Mouse (Mus musculus): ENCODE measurements around the gene Ctu2. TPM values are rescaled to one million over a fixed set of nuclear protein-coding genes. Genes with fewer than 3 reads are reported as not detected.
A peak's percentile ranks its signal among the peaks of the same experiment; 100 is the strongest.

The Ctu2 gene
- polyA plus RNA-seq, 1 experiment from 2014 or later = 56.2 TPM

DNA sequence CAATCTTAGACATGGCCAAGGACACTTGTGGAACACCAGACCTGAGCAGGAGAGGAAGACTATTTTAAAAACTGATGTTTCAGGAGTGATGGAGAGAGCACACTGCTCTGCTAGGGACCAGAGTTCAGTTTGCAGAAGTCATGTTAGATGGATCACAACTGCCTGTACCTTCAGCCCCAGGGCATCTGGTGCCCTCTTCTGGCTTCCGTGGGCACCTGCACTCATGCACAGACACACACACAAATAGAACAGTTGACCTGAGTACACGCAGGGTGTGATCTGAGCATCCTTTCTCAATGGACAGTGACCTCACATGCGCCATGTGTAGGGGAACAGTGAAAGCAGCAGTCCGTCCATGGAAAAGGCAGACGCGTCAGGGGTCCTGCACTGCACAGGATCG, 7.9 kb downstream of the Ctu2 start:
- no peak overlapping the region for H3K9ac ChIP-seq
- H3K4me2 ChIP-seq = no peak overlapping the region
- no peak overlapping the region for H3K4me3 ChIP-seq (ENCODE audit: low read depth, low read length)
- no peak for ATAC-seq (ENCODE audit: insufficient read depth)
- H3K9me3 ChIP-seq (ENCODE audit: low read depth, low read length) = no peaks in the 10 kb centered on the region
- 96% methylated on average over 7 of the region's 7 CpGs for WGBS
- no peaks in the 10 kb centered on the region for H3K4me1 ChIP-seq (ENCODE audit: insufficient read depth)
- H3K36me3 ChIP-seq (ENCODE audit: insufficient read depth) = peaks cover 97% of the 10 kb centered on the region
- DNase-seq = no peak
- TF ChIP-seq CTCF (IDR thresholded peaks at IDR 0.05; ENCODE audit: low read depth) = peak; percentile 27; the same call in 1 of the 2 replicates
- H3K27me3 ChIP-seq (ENCODE audit: insufficient read depth, low read length) = no peaks in the 10 kb centered on the region
- H3K27ac ChIP-seq (ENCODE audit: low read depth) = no peak overlapping the region

GRCm38 (mm10) chr8:122484831-122485230, 8.9 kb downstream of the Ctu2 start:
- no peak for DNase-seq
- Histone ChIP-seq H3K4me2 (no peak overlapping the region), H3K27ac (ENCODE audit: low read depth) (no peak overlapping the region), H3K9me3 (ENCODE audit: low read depth, low read length) (no peaks in the 10 kb centered on the region), H3K9ac (no peak overlapping the region), H3K4me3 (ENCODE audit: low read depth, low read length) (no peak overlapping the region), H3K4me1 (ENCODE audit: insufficient read depth) (no peaks in the 10 kb centered on the region), H3K36me3 (ENCODE audit: insufficient read depth) (peaks cover 96% of the 10 kb centered on the region), H3K27me3 (ENCODE audit: insufficient read depth, low read length) (no peaks in the 10 kb centered on the region)
- ATAC-seq (ENCODE audit: insufficient read depth) = no peak
- WGBS = 80% methylated on average over 12 of the region's 12 CpGs
- TF ChIP-seq CTCF (IDR thresholded peaks at IDR 0.05; ENCODE audit: low read depth) = no peak

DNA sequence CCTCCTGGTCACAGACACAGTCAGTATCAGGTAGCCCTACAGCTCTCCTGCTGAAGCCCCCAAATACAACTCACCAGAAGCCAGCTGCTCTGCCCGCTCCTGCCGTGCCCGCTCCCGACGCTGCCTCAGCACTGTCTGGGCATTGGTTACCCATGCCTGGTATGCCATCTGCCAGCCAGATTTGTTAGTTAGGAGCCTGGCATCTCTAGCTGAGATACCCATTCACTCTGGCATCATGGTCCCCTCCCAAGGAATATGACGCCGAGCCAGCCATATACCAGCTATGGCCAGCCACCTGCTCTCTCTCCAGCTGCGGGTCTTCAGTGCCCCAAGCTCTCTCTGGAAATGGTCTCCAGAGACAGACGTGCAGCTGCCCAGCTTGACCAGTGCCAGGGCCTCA, 12.4 kb downstream of the Ctu2 start:
- DNase-seq (no peak), ATAC-seq (ENCODE audit: insufficient read depth) (no peak)
- Histone ChIP-seq H3K4me3 (ENCODE audit: low read depth, low read length) (no peak overlapping the region), H3K27me3 (ENCODE audit: insufficient read depth, low read length) (no peaks in the 10 kb centered on the region), H3K27ac (ENCODE audit: low read depth) (no peak overlapping the region), H3K4me2 (no peak overlapping the region), H3K9ac (no peak overlapping the region), H3K9me3 (ENCODE audit: low read depth, low read length) (no peaks in the 10 kb centered on the region), H3K36me3 (ENCODE audit: insufficient read depth) (peaks cover 98% of the 10 kb centered on the region), H3K4me1 (ENCODE audit: insufficient read depth) (no peaks in the 10 kb centered on the region)
- TF ChIP-seq CTCF (IDR thresholded peaks at IDR 0.05; ENCODE audit: low read depth) = no peak
- 93% methylated on average over 9 of the region's 9 CpGs for WGBS

GRCm38 (mm10) chr8:122497016-122497734, 21.2 kb downstream of the Ctu2 start:
- no peak overlapping the region for H3K4me2 ChIP-seq
- WGBS = 79% methylated on average over 12 of the region's 12 CpGs
- no peaks in the 10 kb centered on the region for H3K27me3 ChIP-seq (ENCODE audit: insufficient read depth, low read length)
- no peaks in the 10 kb centered on the region for H3K9me3 ChIP-seq (ENCODE audit: low read depth, low read length)
- TF ChIP-seq CTCF (IDR thresholded peaks at IDR 0.05; ENCODE audit: low read depth) = no peak
- H3K4me3 ChIP-seq (ENCODE audit: low read depth, low read length) = no peak overlapping the region
- peak overlapping the region; percentile 33; the same call in 1 of the 2 replicates for H3K27ac ChIP-seq (ENCODE audit: low read depth)
- DNase-seq (peak; percentile 35), ATAC-seq (ENCODE audit: insufficient read depth) (no peak; the same call in 1 of the 2 replicates)
- H3K9ac ChIP-seq = no peak overlapping the region
- peaks cover 92% of the 10 kb centered on the region for H3K36me3 ChIP-seq (ENCODE audit: insufficient read depth)
- H3K4me1 ChIP-seq (ENCODE audit: insufficient read depth) = no peaks in the 10 kb centered on the region

DNA sequence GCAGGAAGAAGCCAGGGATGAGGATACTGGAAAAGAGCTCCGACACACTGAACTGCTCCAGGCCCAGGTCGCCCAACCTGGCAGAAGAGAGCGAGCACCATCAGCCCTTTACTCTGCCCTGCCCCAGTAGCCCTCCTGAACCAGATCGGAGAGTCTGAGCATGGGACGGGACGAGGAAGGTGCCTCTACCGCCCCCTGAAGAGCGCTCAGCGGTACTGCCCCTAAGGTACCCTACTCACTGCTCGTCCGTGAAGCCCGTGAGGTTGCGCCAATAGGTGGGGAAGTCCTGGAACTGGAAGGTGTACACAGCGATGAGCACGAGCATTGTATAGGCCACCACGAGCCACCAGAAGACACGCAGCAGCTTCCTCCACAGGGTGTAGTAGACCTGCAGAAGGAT, 22.0 kb downstream of the Ctu2 start:
- H3K27me3 ChIP-seq (ENCODE audit: insufficient read depth, low read length) = no peaks in the 10 kb centered on the region
- peak overlapping the region; percentile 33; the same call in 1 of the 2 replicates for H3K27ac ChIP-seq (ENCODE audit: low read depth)
- no peak overlapping the region for H3K4me2 ChIP-seq
- H3K4me1 ChIP-seq (ENCODE audit: insufficient read depth) = no peaks in the 10 kb centered on the region
- ATAC-seq (ENCODE audit: insufficient read depth) (no peak), DNase-seq (no peak)
- TF ChIP-seq CTCF (IDR thresholded peaks at IDR 0.05; ENCODE audit: low read depth) = peak; percentile 64
- peaks cover 87% of the 10 kb centered on the region for H3K36me3 ChIP-seq (ENCODE audit: insufficient read depth)
- no peak overlapping the region for H3K4me3 ChIP-seq (ENCODE audit: low read depth, low read length)
- 57% methylated on average over 17 of the region's 17 CpGs for WGBS
- H3K9me3 ChIP-seq (ENCODE audit: low read depth, low read length) = no peaks in the 10 kb centered on the region
- no peak overlapping the region for H3K9ac ChIP-seq

DNA sequence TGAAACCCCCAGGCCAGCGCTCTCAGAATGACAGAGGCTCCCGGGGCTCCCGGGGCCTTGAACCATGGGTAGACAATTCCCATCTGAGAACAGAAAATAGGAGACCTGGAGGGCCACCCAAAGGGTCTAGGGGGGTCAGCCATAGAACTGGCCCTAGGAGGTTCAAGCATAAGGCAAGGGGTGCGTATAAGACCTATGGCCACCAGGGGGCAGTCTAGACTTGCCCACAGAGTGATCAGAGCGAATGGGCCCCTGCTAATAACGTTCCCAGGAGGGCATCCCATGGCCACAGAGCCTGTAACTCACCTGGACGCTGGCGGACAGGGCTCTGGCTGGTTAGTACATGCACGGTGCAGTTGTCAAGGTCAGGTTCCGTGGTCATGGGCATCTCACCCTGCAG, 24.9 kb downstream of the Ctu2 start:
- Histone ChIP-seq H3K36me3 (ENCODE audit: insufficient read depth) (peaks cover 74% of the 10 kb centered on the region), H3K4me1 (ENCODE audit: insufficient read depth) (no peaks in the 10 kb centered on the region)

GRCm38 (mm10) chr8:122511552-122511951, 35.6 kb downstream of the Ctu2 start:
- WGBS = 29% methylated on average over 16 of the region's 16 CpGs
- peaks cover 24% of the 10 kb centered on the region for H3K36me3 ChIP-seq (ENCODE audit: insufficient read depth)
- H3K9me3 ChIP-seq (ENCODE audit: low read depth, low read length) = no peaks in the 10 kb centered on the region
- peak overlapping the region; percentile 83 for H3K27ac ChIP-seq (ENCODE audit: low read depth)
- no peak overlapping the region for H3K4me2 ChIP-seq
- no peak overlapping the region for H3K4me3 ChIP-seq (ENCODE audit: low read depth, low read length)
- no peak for TF ChIP-seq CTCF (IDR thresholded peaks at IDR 0.05; ENCODE audit: low read depth)
- DNase-seq (peak; percentile 76), ATAC-seq (ENCODE audit: insufficient read depth) (peak; percentile 84)
- H3K9ac ChIP-seq = no peak overlapping the region
- no peaks in the 10 kb centered on the region for H3K27me3 ChIP-seq (ENCODE audit: insufficient read depth, low read length)
- H3K4me1 ChIP-seq (ENCODE audit: insufficient read depth) = 0 out of 2 replicates have a peak, but pooled peaks cover 4% of the 10 kb centered on the region

More for the DNA sequence above, 24.9 kb downstream of the Ctu2 start:
- WGBS = 36% methylated on average over 10 of the region's 10 CpGs
- TF ChIP-seq CTCF (IDR thresholded peaks at IDR 0.05; ENCODE audit: low read depth) = peak; percentile 97
- ATAC-seq (ENCODE audit: insufficient read depth) (peak; percentile 70), DNase-seq (peak; percentile 96)
- no peak overlapping the region for H3K9ac ChIP-seq
- H3K27ac ChIP-seq (ENCODE audit: low read depth) = no peak overlapping the region
- H3K27me3 ChIP-seq (ENCODE audit: insufficient read depth, low read length) = no peaks in the 10 kb centered on the region
- no peak overlapping the region for H3K4me2 ChIP-seq
- no peak overlapping the region for H3K4me3 ChIP-seq (ENCODE audit: low read depth, low read length)
- no peaks in the 10 kb centered on the region for H3K9me3 ChIP-seq (ENCODE audit: low read depth, low read length)
